Comparison of ENCODE assay signal across 31 mouse cellular contexts in the genomic region with DNA sequence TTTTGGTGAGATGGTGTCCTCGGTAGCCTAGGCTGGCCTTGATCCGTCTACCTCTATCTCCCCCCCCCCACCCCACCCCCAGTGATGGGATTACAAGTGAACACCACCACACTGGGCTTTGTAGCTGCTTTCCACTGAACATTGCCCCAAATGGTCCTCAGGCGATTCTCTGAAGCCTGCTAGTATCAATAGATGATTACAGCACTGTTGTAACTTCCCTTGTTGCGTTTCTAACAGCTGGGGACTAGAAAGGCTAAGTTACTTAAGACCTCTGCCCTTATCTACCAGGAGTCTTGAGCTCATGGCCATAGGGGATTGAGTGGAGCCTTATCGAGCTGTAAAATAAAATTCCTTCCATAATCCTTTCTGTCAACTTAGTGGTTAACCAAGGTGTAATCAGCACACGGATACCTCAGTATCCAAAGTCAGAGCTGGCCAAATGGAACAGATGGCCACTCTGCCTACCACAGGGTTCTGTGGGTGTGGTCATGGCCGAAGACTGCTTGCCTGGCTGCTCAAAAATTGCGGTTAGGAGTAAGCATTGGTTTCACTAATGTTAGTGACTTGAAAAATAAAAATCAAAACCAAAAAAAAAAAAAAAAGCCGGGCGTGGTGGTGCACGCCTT. TPM values are rescaled to one million over a fixed set of nuclear protein-coding genes. Genes with fewer than 3 reads are reported as not detected.
DNase-seq lines count a peak whose midpoint lies in the region; ATAC-seq and TF ChIP-seq lines count a peak whose summit lies in the region.
"Had no signal": no experiment of that assay in that cellular context is flagged by ENCODE, and none has a peak within 500 bp of the region (broad histone marks: within the 10 kb centered on the region; RNA-seq: fewer than 3 reads in every experiment).

No protein-coding gene starts in this region.

- TF ChIP-seq CTCF in liver, adult 2 months (IDR thresholded peaks at IDR 0.05; ENCODE audit: low read depth, low read length): no peak
- TF ChIP-seq CTCF in liver, postnatal 0 days (IDR thresholded peaks at IDR 0.05; ENCODE audit: low read depth): no peak
- no peak for TF ChIP-seq CTCF in stomach, postnatal 0 days (IDR thresholded peaks at IDR 0.05; ENCODE audit: low read depth)

- 59% methylated on average over 11 of the region's 11 CpGs for WGBS in liver, adult 2 months
- 83% methylated on average over 11 of the region's 11 CpGs for WGBS in liver, postnatal 0 days (ENCODE audit: insufficient replicate concordance)
- 90% methylated on average over 11 of the region's 11 CpGs for WGBS in stomach, postnatal 0 days
- 93% methylated on average over 11 of the region's 11 CpGs for WGBS in forebrain, embryonic 14.5 days

- H3K79me2 ChIP-seq in liver, adult 2 months (ENCODE audit: control insufficient read depth, insufficient read depth, low read length): peaks cover 49% of the 10 kb centered on the region; the same call in 1 of the 2 replicates

- intact Hi-C loops in heart, postnatal 25 days (cut with DNase I): no loop called here

- H3K27ac ChIP-seq in liver, adult 2 months (replicated peaks; ENCODE audit: insufficient read depth, low read depth, low read length): no peak overlapping the region
- no peak overlapping the region for H3K27ac ChIP-seq in liver, postnatal 0 days (ENCODE audit: low read depth)
- no peak overlapping the region for H3K27ac ChIP-seq in stomach, postnatal 0 days (replicated peaks)
- H3K27ac ChIP-seq in forebrain, embryonic 14.5 days (ENCODE audit: low read depth, low read length): no peak overlapping the region
- H3K27ac ChIP-seq: embryonic facial prominence, embryonic 15.5 days; forebrain, embryonic 15.5 days; heart, embryonic 15.5 days; hindbrain, embryonic 15.5 days; intestine, embryonic 15.5 days had no signal

- H3K4me1 ChIP-seq in liver, adult 2 months (ENCODE audit: control insufficient read depth, insufficient read depth, low read length): peaks cover 45% of the 10 kb centered on the region
- H3K4me1 ChIP-seq in liver, postnatal 0 days (ENCODE audit: insufficient read depth): peaks cover 18% of the 10 kb centered on the region
- 0 out of 2 replicates have a peak, but pooled peaks cover 3% of the 10 kb centered on the region for H3K4me1 ChIP-seq in stomach, postnatal 0 days (replicated peaks; ENCODE audit: control insufficient read depth, insufficient read depth)
- no peaks in the 10 kb centered on the region for H3K4me1 ChIP-seq in forebrain, embryonic 14.5 days (ENCODE audit: control insufficient read depth, insufficient read depth, low read length)
- H3K4me1 ChIP-seq: forebrain, embryonic 15.5 days; intestine, embryonic 15.5 days had no signal

- no peaks in the 10 kb centered on the region; the same call in 1 of the 2 replicates for H3K36me3 ChIP-seq in liver, adult 2 months (ENCODE audit: control insufficient read depth, insufficient read depth, low read length)
- H3K36me3 ChIP-seq in liver, postnatal 0 days (replicated peaks; ENCODE audit: insufficient read depth, low read length): peaks cover 33% of the 10 kb centered on the region
- H3K36me3 ChIP-seq in stomach, postnatal 0 days (ENCODE audit: control insufficient read depth, insufficient read depth, low read length): no peaks in the 10 kb centered on the region
- no peaks in the 10 kb centered on the region for H3K36me3 ChIP-seq in forebrain, embryonic 14.5 days (ENCODE audit: control insufficient read depth, insufficient read depth, low read length)
- H3K36me3 ChIP-seq: forebrain, embryonic 15.5 days; hindbrain, embryonic 15.5 days had no signal

- no peak overlapping the region for H3K9ac ChIP-seq in liver, adult 2 months (ENCODE audit: low read depth, low read length)
- no peak overlapping the region for H3K9ac ChIP-seq in liver, postnatal 0 days (replicated peaks)
- no peak overlapping the region for H3K9ac ChIP-seq in stomach, postnatal 0 days (ENCODE audit: low read length)
- H3K9ac ChIP-seq in forebrain, embryonic 14.5 days (ENCODE audit: low read length): no peak overlapping the region
- H3K9ac ChIP-seq: embryonic facial prominence, embryonic 15.5 days; forebrain, embryonic 15.5 days; heart, embryonic 15.5 days; hindbrain, embryonic 15.5 days; intestine, embryonic 15.5 days had no signal

- TF ChIP-seq POLR2A in liver, adult 2 months (IDR thresholded peaks at IDR 0.05; ENCODE audit: extremely low read depth, insufficient read depth, low read length): no peak

- DNase-seq in liver, adult 2 months (ENCODE audit: extremely low read depth, low read depth, low spot score): peak; percentile 20
- no peak for DNase-seq in liver, postnatal 0 days
- peak; percentile 87 for DNase-seq in cerebellum, adult 9-10 months
- DNase-seq in lung, postnatal 10 days: no peak
- DNase-seq in stomach, postnatal 0 days (ENCODE audit: low spot score): no peak
- no peak for DNase-seq in forebrain, embryonic 14.5 days (ENCODE audit: low spot score)
- DNase-seq in heart, postnatal 25 days (ENCODE audit: low spot score): no peak
- DNase-seq: B cell, adult 2 months; embryo, embryonic 11 days; gastrocnemius, postnatal 14 days; heart, postnatal 4 days; kidney, adult 8-10 months; kidney, postnatal 10 days; lung, adult 18-20 months; lung, postnatal 14 days; midbrain, embryonic 14.5 days; thymus, adult 2 months; thymus, postnatal 4 days had no signal

- no peaks in the 10 kb centered on the region for H3K9me3 ChIP-seq in liver, postnatal 0 days (ENCODE audit: low read length)
- no peaks in the 10 kb centered on the region for H3K9me3 ChIP-seq in stomach, postnatal 0 days (ENCODE audit: control insufficient read depth, low read length)
- H3K9me3 ChIP-seq in forebrain, embryonic 14.5 days (replicated peaks; ENCODE audit: control insufficient read depth, low read length): no peaks in the 10 kb centered on the region
- H3K9me3 ChIP-seq: embryonic facial prominence, embryonic 15.5 days; forebrain, embryonic 15.5 days; G1E; heart, embryonic 15.5 days; hindbrain, embryonic 15.5 days; intestine, embryonic 15.5 days had no signal

- TF ChIP-seq EP300 in liver, postnatal 0 days (IDR thresholded peaks at IDR 0.05; ENCODE audit: low read depth): no peak
- TF ChIP-seq EP300 in stomach, postnatal 0 days (optimal IDR thresholded peaks at IDR 0.05): no peak

- no peak overlapping the region for H3K4me3 ChIP-seq in liver, adult 2 months (ENCODE audit: insufficient read depth, low read depth, low read length)
- H3K4me3 ChIP-seq in liver, postnatal 0 days (ENCODE audit: low read depth, low read length): no peak overlapping the region
- H3K4me3 ChIP-seq in stomach, postnatal 0 days (ENCODE audit: low read depth, low read length): no peak overlapping the region
- no peak overlapping the region for H3K4me3 ChIP-seq in forebrain, embryonic 14.5 days (ENCODE audit: low read depth, low read length)
- H3K4me3 ChIP-seq: embryonic facial prominence, embryonic 15.5 days; forebrain, embryonic 15.5 days; heart, embryonic 15.5 days; hindbrain, embryonic 15.5 days; intestine, embryonic 15.5 days had no signal

- ATAC-seq in liver, postnatal 0 days: no peak
- ATAC-seq in common myeloid progenitor, adult 5-6 weeks (replicated peaks; ENCODE audit: low read depth, poor library complexity, severe bottlenecking): 0 out of 2 replicates have a peak, but pooled peaks have one; percentile 5
- ATAC-seq in stomach, postnatal 0 days (ENCODE audit: low FRiP score, low TSS enrichment): no peak
- no peak for ATAC-seq in forebrain, embryonic 14.5 days
- ATAC-seq: forebrain, embryonic 15.5 days; intestine, embryonic 15.5 days; Patski had no signal

- no peak overlapping the region for H3K4me2 ChIP-seq in liver, postnatal 0 days (ENCODE audit: low read depth, low read length)
- no peak overlapping the region for H3K4me2 ChIP-seq in stomach, postnatal 0 days (replicated peaks; ENCODE audit: low read depth)
- no peak overlapping the region for H3K4me2 ChIP-seq in forebrain, embryonic 14.5 days (ENCODE audit: low read length)
- H3K4me2 ChIP-seq: embryonic facial prominence, embryonic 15.5 days; forebrain, embryonic 15.5 days; heart, embryonic 15.5 days; hindbrain, embryonic 15.5 days; intestine, embryonic 15.5 days; liver, embryonic 11.5 days had no signal

- H3K27me3 ChIP-seq in liver, adult 2 months (ENCODE audit: control insufficient read depth, insufficient read depth, low read length): no peaks in the 10 kb centered on the region
- H3K27me3 ChIP-seq in liver, postnatal 0 days (ENCODE audit: insufficient read depth, low read length): no peaks in the 10 kb centered on the region
- no peaks in the 10 kb centered on the region for H3K27me3 ChIP-seq in stomach, postnatal 0 days (ENCODE audit: control insufficient read depth, insufficient read depth, low read length)
- no peaks in the 10 kb centered on the region for H3K27me3 ChIP-seq in forebrain, embryonic 14.5 days (replicated peaks; ENCODE audit: control insufficient read depth, insufficient read depth, low read length)
- H3K27me3 ChIP-seq: CH12.LX; embryonic facial prominence, embryonic 15.5 days; forebrain, embryonic 15.5 days; heart, embryonic 15.5 days; hindbrain, embryonic 15.5 days; intestine, embryonic 15.5 days; megakaryocyte, embryonic 14.5 days; Patski had no signal

RNA-seq across cellular contexts. Expression of a gene that starts 6.5 kb away (rescaled TPM):
- 72.4 and 99.9 TPM in 2 replicates for total RNA-seq in liver, adult 2 months (2014; rRNA removed)
- 172 and 188 TPM in 2 replicates for polyA plus RNA-seq in liver, adult 2 months (2012; rRNA removed)
- polyA plus RNA-seq in liver, postnatal 0 days (2015; fragmentation: Nextera tagmentation; extraction: Ambion mirVana): 68.7 and 72.6 TPM in 2 replicates
- 31.5 and 34.1 TPM in 2 replicates for total RNA-seq in common myeloid progenitor, adult 5-6 weeks (2017)
- polyA plus RNA-seq in stomach, postnatal 0 days (2015; fragmentation: Nextera tagmentation; extraction: Ambion mirVana): 78.8 and 79.6 TPM in 2 replicates
- 33.4 and 38.7 TPM in 2 replicates for polyA plus RNA-seq in forebrain, embryonic 14.5 days (2014; fragmentation: Nextera tagmentation; extraction: Ambion mirVana)
- 10 to 100 TPM; 39.6 to 43.9 TPM for total RNA-seq in heart, postnatal 25 days (2021)

RNA-seq across cellular contexts. Expression of a gene that starts 33.5 kb away (rescaled TPM):
- 0.09 TPM in 1 of 2 replicates, not detected in the other for total RNA-seq in liver, adult 2 months (2014; rRNA removed)
- not detected in 2 replicates for polyA plus RNA-seq in liver, adult 2 months (2012; rRNA removed)
- polyA plus RNA-seq in liver, postnatal 0 days (2015; fragmentation: Nextera tagmentation; extraction: Ambion mirVana): 0.04 TPM in 1 of 2 replicates, not detected in the other
- 0.23 TPM in 1 of 2 replicates, not detected in the other for total RNA-seq in common myeloid progenitor, adult 5-6 weeks (2017)
- 0.05 TPM in 1 of 2 replicates, not detected in the other for polyA plus RNA-seq in stomach, postnatal 0 days (2015; fragmentation: Nextera tagmentation; extraction: Ambion mirVana)
- polyA plus RNA-seq in forebrain, embryonic 14.5 days (2014; fragmentation: Nextera tagmentation; extraction: Ambion mirVana): 0.10 TPM in 1 of 2 replicates, not detected in the other
- total RNA-seq in heart, postnatal 25 days (2021): under 1 TPM; 0.48 to 0.62 TPM
- polyA plus RNA-seq: G1E; heart, embryonic 15.5 days; intestine, embryonic 15.5 days; limb, embryonic 11.5 days; liver, embryonic 11.5 days; stomach, embryonic 16.5 days had no signal

RNA-seq across cellular contexts. Expression of a gene that starts 42.6 kb away (rescaled TPM):
- 97.4 and 99.6 TPM in 2 replicates for total RNA-seq in liver, adult 2 months (2014; rRNA removed)
- 46.0 and 56.3 TPM in 2 replicates for polyA plus RNA-seq in liver, adult 2 months (2012; rRNA removed)
- polyA plus RNA-seq in liver, postnatal 0 days (2015; fragmentation: Nextera tagmentation; extraction: Ambion mirVana): 93.2 and 96.9 TPM in 2 replicates
- total RNA-seq in common myeloid progenitor, adult 5-6 weeks (2017): 222 and 280 TPM in 2 replicates
- polyA plus RNA-seq in stomach, postnatal 0 days (2015; fragmentation: Nextera tagmentation; extraction: Ambion mirVana): 93.9 and 94.8 TPM in 2 replicates
- polyA plus RNA-seq in forebrain, embryonic 14.5 days (2014; fragmentation: Nextera tagmentation; extraction: Ambion mirVana): 166 and 186 TPM in 2 replicates
- total RNA-seq in heart, postnatal 25 days (2021): 10 to 100 TPM; 72.5 to 75.1 TPM

RNA-seq across cellular contexts. Expression of a gene that starts 42.8 kb away (rescaled TPM):
- 140 and 151 TPM in 2 replicates for total RNA-seq in liver, adult 2 months (2014; rRNA removed)
- polyA plus RNA-seq in liver, adult 2 months (2012; rRNA removed): 209 and 210 TPM in 2 replicates
- 308 and 318 TPM in 2 replicates for polyA plus RNA-seq in liver, postnatal 0 days (2015; fragmentation: Nextera tagmentation; extraction: Ambion mirVana)
- 402 and 404 TPM in 2 replicates for total RNA-seq in common myeloid progenitor, adult 5-6 weeks (2017)
- polyA plus RNA-seq in stomach, postnatal 0 days (2015; fragmentation: Nextera tagmentation; extraction: Ambion mirVana): 230 and 237 TPM in 2 replicates
- polyA plus RNA-seq in forebrain, embryonic 14.5 days (2014; fragmentation: Nextera tagmentation; extraction: Ambion mirVana): 237 and 245 TPM in 2 replicates
- 100 to 1,000 TPM; 322 to 323 TPM for total RNA-seq in heart, postnatal 25 days (2021)

Comparison
In these comparisons a context has a peak if more than half of its experiments do, and no peak if none do; other contexts are left out.
1. DNase-seq: peak in liver, adult 2 months (single experiment) and cerebellum, adult 9-10 months (single experiment); none in liver, postnatal 0 days (single experiment), lung, postnatal 10 days (single experiment), stomach, postnatal 0 days (single experiment), forebrain, embryonic 14.5 days (single experiment) and heart, postnatal 25 days (single experiment).